Mouse (Mus musculus): ENCODE measurements around the gene Hand1. TPM values are rescaled to one million over a fixed set of nuclear protein-coding genes. Genes with fewer than 3 reads are reported as not detected.
A peak's percentile ranks its signal among the peaks of the same experiment; 100 is the strongest.
"Not testable (repeated sequence)": the region's sequence is repeated elsewhere in the genome, so short reads cannot be mapped to it uniquely, and the experiment has no call there.

The Hand1 gene
- polyA plus RNA-seq, 1 experiment: not detected

DNA sequence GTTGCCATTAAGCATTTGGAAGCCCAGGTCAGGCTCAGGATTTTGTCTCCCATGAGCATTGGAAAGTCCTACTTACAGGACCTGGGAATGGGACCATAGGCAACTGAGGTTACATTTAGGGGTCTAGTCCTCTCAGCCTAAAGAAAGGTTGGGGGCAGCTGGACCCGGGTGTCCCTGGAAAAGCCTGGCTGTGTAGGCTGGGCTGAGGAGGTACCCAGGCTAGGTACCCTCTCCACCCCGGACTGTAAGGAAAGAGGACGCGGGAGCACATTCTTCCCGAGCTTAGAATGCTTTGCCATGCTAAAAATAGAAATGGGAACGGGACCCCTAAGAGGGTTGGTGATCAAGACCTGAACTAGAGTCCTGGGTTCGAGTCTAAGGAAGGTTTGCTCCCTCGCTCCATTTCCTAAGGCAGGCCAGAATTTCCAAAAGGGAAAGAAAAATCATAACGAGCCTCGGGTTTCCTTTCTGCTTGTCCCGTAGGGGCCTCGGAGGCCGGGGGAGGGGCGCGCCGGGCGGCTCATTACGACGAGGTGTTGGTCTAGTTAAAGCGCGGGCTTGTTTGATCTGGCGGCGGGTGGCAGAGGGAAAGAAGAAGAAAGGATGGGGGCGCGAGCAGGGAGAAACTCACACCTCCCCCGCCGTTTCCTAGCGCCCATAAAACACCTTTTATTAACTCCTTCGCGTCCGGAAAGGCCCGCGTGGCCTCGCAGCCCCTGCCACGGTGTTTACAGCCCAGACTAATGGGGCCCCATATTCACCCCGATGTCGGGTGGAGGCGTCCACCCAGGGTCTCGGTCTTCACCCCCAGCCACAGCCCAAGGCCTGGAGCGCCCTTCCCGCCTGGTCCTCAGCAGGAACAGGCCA, 5.3 kb downstream of the Hand1 start:
- no peak overlapping the region for H3K27ac ChIP-seq (ENCODE audit: insufficient read depth, low read length)
- H3K4me3 ChIP-seq (ENCODE audit: insufficient read depth, low read length): 0 out of 2 replicates have a peak overlapping the region, but pooled peaks have one; percentile 18
- TF ChIP-seq CTCF (IDR thresholded peaks at IDR 0.05; ENCODE audit: extremely low read depth, insufficient read depth, low read length) (no peak), POLR2A (IDR thresholded peaks at IDR 0.05; ENCODE audit: extremely low read depth, insufficient read depth, low read length) (no peak)
- H3K4me1 ChIP-seq (ENCODE audit: control insufficient read depth, insufficient read depth, low read length): no peaks in the 10 kb centered on the region

DNA sequence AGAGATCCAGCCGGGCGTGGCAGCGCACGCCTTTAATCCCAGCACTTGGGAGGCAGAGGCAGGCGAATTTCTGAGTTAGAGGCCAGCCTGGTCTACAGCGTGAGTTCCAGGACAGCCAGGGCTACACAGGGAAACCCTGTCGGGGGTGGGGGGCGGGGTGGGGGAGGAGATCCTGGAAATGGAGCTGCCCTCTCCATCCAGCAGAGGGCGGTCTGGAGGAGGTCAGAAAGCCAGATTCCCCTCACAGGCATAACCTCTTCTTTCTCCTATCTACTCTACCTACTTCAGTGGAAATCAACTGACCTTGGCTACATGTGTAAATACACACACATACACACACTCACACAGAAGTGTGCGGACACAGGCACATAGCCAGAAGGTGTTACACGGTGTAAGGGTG, 7.4 kb downstream of the Hand1 start:
- H3K4me3 ChIP-seq (ENCODE audit: insufficient read depth, low read length); H3K27ac ChIP-seq (ENCODE audit: insufficient read depth, low read length); H3K4me1 ChIP-seq (ENCODE audit: control insufficient read depth, insufficient read depth, low read length): not testable (repeated sequence)

DNA sequence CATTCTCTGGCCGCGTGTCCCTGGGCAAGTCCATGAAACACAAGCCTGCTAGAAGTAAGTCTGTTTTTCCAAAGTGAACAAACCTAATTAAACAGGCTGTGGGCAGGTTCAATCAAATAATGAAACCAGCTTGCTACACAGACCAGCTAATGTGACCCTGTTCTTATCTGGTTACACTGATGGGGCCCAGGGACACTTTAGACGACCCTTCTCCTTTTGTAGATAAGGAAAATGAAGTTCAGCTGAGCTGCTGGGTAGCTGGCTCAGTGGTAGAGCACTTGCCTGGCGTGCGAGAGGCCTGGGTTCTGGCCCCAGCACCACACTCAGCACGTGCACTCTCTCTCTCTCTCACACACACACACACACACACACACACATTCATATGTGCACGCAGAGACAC, 8.9 kb downstream of the Hand1 start:
- Histone ChIP-seq H3K4me3 (ENCODE audit: insufficient read depth, low read length) (no peak overlapping the region), H3K27ac (ENCODE audit: insufficient read depth, low read length) (no peak overlapping the region), H3K4me1 (ENCODE audit: control insufficient read depth, insufficient read depth, low read length) (no peaks in the 10 kb centered on the region)
- TF ChIP-seq POLR2A (IDR thresholded peaks at IDR 0.05; ENCODE audit: extremely low read depth, insufficient read depth, low read length) (no peak), CTCF (IDR thresholded peaks at IDR 0.05; ENCODE audit: extremely low read depth, insufficient read depth, low read length) (no peak)

GRCm38 (mm10) chr11:57823159-57823558, 9.5 kb downstream of the Hand1 start:
- H3K27ac ChIP-seq (ENCODE audit: insufficient read depth, low read length); H3K4me3 ChIP-seq (ENCODE audit: insufficient read depth, low read length); H3K4me1 ChIP-seq (ENCODE audit: control insufficient read depth, insufficient read depth, low read length): not testable (repeated sequence)

- H3K4me1 ChIP-seq (ENCODE audit: control insufficient read depth, insufficient read depth, low read length): no peaks in the 10 kb centered on the region
Measured at GRCm38 (mm10) chr11:57819999-57820581, 12.5 kb downstream of the Hand1 start.

GRCm38 (mm10) chr11:57818189-57818588, 14.4 kb downstream of the Hand1 start:
- Histone ChIP-seq H3K27ac (ENCODE audit: insufficient read depth, low read length) (no peak overlapping the region), H3K4me1 (ENCODE audit: control insufficient read depth, insufficient read depth, low read length) (no peaks in the 10 kb centered on the region), H3K4me3 (ENCODE audit: insufficient read depth, low read length) (no peak overlapping the region)
- TF ChIP-seq CTCF (IDR thresholded peaks at IDR 0.05; ENCODE audit: extremely low read depth, insufficient read depth, low read length) (no peak), POLR2A (IDR thresholded peaks at IDR 0.05; ENCODE audit: extremely low read depth, insufficient read depth, low read length) (no peak)

More at GRCm38 (mm10) chr11:57819999-57820581, 12.5 kb downstream of the Hand1 start:
- TF ChIP-seq CTCF (IDR thresholded peaks at IDR 0.05; ENCODE audit: extremely low read depth, insufficient read depth, low read length) (peak; percentile 62), POLR2A (IDR thresholded peaks at IDR 0.05; ENCODE audit: extremely low read depth, insufficient read depth, low read length) (no peak)
- no peak overlapping the region for H3K27ac ChIP-seq (ENCODE audit: insufficient read depth, low read length)
- no peak overlapping the region for H3K4me3 ChIP-seq (ENCODE audit: insufficient read depth, low read length)

DNA sequence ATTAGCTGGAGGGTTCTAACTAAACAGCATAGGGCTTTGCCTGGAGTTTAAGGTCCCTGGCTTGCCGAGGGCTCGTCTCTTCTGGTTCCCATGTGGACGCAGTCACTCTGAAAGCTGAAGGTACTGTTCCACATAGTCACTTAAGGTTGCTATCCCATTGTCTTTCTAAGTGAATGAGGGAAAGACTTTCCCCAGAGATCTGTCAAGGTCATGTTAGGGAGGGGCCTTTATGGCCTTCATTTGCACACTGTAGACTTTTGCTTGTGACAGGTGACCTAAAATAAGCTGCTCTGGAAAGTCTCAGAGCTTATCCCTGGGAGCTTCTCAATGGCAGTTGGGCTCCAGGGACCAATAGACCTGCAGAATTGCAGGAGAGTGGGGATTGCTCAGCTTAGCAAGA, 19.0 kb downstream of the Hand1 start:
- Histone ChIP-seq H3K4me1 (ENCODE audit: control insufficient read depth, insufficient read depth, low read length) (no peaks in the 10 kb centered on the region), H3K4me3 (ENCODE audit: insufficient read depth, low read length) (no peak overlapping the region), H3K27ac (ENCODE audit: insufficient read depth, low read length) (no peak overlapping the region)
- TF ChIP-seq POLR2A (IDR thresholded peaks at IDR 0.05; ENCODE audit: extremely low read depth, insufficient read depth, low read length): no peak
- no peak for TF ChIP-seq CTCF (IDR thresholded peaks at IDR 0.05; ENCODE audit: extremely low read depth, insufficient read depth, low read length)

GRCm38 (mm10) chr11:57812212-57812611, 20.4 kb downstream of the Hand1 start:
- H3K4me1 ChIP-seq (ENCODE audit: control insufficient read depth, insufficient read depth, low read length): no peaks in the 10 kb centered on the region
- TF ChIP-seq CTCF (IDR thresholded peaks at IDR 0.05; ENCODE audit: extremely low read depth, insufficient read depth, low read length): no peak
- TF ChIP-seq POLR2A (IDR thresholded peaks at IDR 0.05; ENCODE audit: extremely low read depth, insufficient read depth, low read length): no peak
- H3K27ac ChIP-seq (ENCODE audit: insufficient read depth, low read length): no peak overlapping the region
- no peak overlapping the region for H3K4me3 ChIP-seq (ENCODE audit: insufficient read depth, low read length)

GRCm38 (mm10) chr11:57811006-57811405, 21.6 kb downstream of the Hand1 start:
- no peak overlapping the region for H3K4me3 ChIP-seq (ENCODE audit: insufficient read depth, low read length)
- H3K4me1 ChIP-seq (ENCODE audit: control insufficient read depth, insufficient read depth, low read length): no peaks in the 10 kb centered on the region
- TF ChIP-seq CTCF (IDR thresholded peaks at IDR 0.05; ENCODE audit: extremely low read depth, insufficient read depth, low read length): no peak
- no peak overlapping the region for H3K27ac ChIP-seq (ENCODE audit: insufficient read depth, low read length)

GRCm38 (mm10) chr11:57809732-57810098, 22.9 kb downstream of the Hand1 start:
- H3K4me3 ChIP-seq (ENCODE audit: insufficient read depth, low read length): no peak overlapping the region
- no peak overlapping the region for H3K27ac ChIP-seq (ENCODE audit: insufficient read depth, low read length)
- no peak for TF ChIP-seq CTCF (IDR thresholded peaks at IDR 0.05; ENCODE audit: extremely low read depth, insufficient read depth, low read length)
- TF ChIP-seq POLR2A (IDR thresholded peaks at IDR 0.05; ENCODE audit: extremely low read depth, insufficient read depth, low read length): no peak
- no peaks in the 10 kb centered on the region for H3K4me1 ChIP-seq (ENCODE audit: control insufficient read depth, insufficient read depth, low read length)

Measured in cortical plate, adult 2 months (tissue).